Mouse (Mus musculus): ENCODE data around the gene Ifi35. TPM values are rescaled to one million over a fixed set of nuclear protein-coding genes. Genes with fewer than 3 reads are reported as not detected.

Gene Ifi35
- polyA plus RNA-seq (2012; rRNA removed), result 16.6 and 18.3 TPM in 2 replicates

GRCm38 (mm10) chr11:101448274-101448746, at the start of gene Ifi35:
TSS of gene Ifi35 (plus strand) at chr11:101448407.

GRCm38 (mm10) chr11:101417101-101417855, 30.9 kb upstream of the Ifi35 start, which contains the start of gene Aarsd1:
TSS of gene Aarsd1 (minus strand) at chr11:101417615.

GRCm38 (mm10) chr11:101424105-101424851, 23.9 kb upstream of the Ifi35 start, which contains the start of gene Gm27029:
TSS of gene Gm27029 (minus strand) at chr11:101424796.

GRCm38 (mm10) chr11:101424925-101425813, 23.0 kb upstream of the Ifi35 start, which contains the start of the genes Rundc1 and Ptges3l:
TSS of gene Rundc1 (plus strand) at chr11:101425085.
TSS of gene Ptges3l (minus strand) at chr11:101425333.

GRCm38 (mm10) chr11:101442127-101442693, 6.0 kb upstream of the Ifi35 start, which contains the start of gene Rpl27:
TSS of gene Rpl27 (plus strand) at chr11:101442298.

GRCm38 (mm10) chr11:101464211-101465100, 16.2 kb downstream of the Ifi35 start, which contains the start of gene Rnd2:
TSS of gene Rnd2 (plus strand) at chr11:101464999.

GRCm38 (mm10) chr11:101465869-101466551, 17.8 kb downstream of the Ifi35 start, which contains the start of gene Vat1:
TSS of gene Vat1 (minus strand) at chr11:101466230.

Other genes starting within 250 kb of the Ifi35 start
- gene Ezh1, start 221.9 kb upstream of the Ifi35 start, polyA plus RNA-seq (2012; rRNA removed), result 9.5 and 10.8 TPM in 2 replicates
- gene Ramp2, start 202.4 kb upstream of the Ifi35 start, polyA plus RNA-seq (2012; rRNA removed), result 28.0 and 40.4 TPM in 2 replicates
- gene Vps25, start 194.7 kb upstream of the Ifi35 start, polyA plus RNA-seq (2012; rRNA removed), result 72.1 and 77.8 TPM in 2 replicates
- gene Wnk4, start 187.8 kb upstream of the Ifi35 start, polyA plus RNA-seq (2012; rRNA removed), result 11.2 TPM in 2 replicates
- gene Cntd1, start 169.4 kb upstream of the Ifi35 start, polyA plus RNA-seq (2012; rRNA removed), result 0.04 and 0.05 TPM in 2 replicates
- gene Coa3, start 169.3 kb upstream of the Ifi35 start, polyA plus RNA-seq (2012; rRNA removed), result 322 and 371 TPM in 2 replicates
- 45.6 and 56.4 TPM in 2 replicates for gene Becn1, start 146.1 kb upstream of the Ifi35 start, polyA plus RNA-seq (2012; rRNA removed)
- gene Psme3, start 132.2 kb upstream of the Ifi35 start, polyA plus RNA-seq (2012; rRNA removed), result 15.1 and 19.9 TPM in 2 replicates
- 2.2 and 2.3 TPM in 2 replicates for gene Aoc2, start 123.3 kb upstream of the Ifi35 start, polyA plus RNA-seq (2012; rRNA removed)
- 10.8 and 13.3 TPM in 2 replicates for gene Aoc3, start 117.8 kb upstream of the Ifi35 start, polyA plus RNA-seq (2012; rRNA removed)
- not detected in 2 replicates for gene G6pc, start 80.8 kb upstream of the Ifi35 start, polyA plus RNA-seq (2012; rRNA removed)
- gene Aarsd1, start 30.8 kb upstream of the Ifi35 start, polyA plus RNA-seq (2012; rRNA removed), result 9.5 and 10.3 TPM in 2 replicates
- not detected in 2 replicates for gene Gm27029, start 23.6 kb upstream of the Ifi35 start, polyA plus RNA-seq (2012; rRNA removed)
- gene Rundc1, start 23.3 kb upstream of the Ifi35 start, polyA plus RNA-seq (2012; rRNA removed), result 15.6 and 17.9 TPM in 2 replicates
- gene Ptges3l, start 23.1 kb upstream of the Ifi35 start, polyA plus RNA-seq (2012; rRNA removed), result 2.6 and 3.7 TPM in 2 replicates
- gene Rpl27, start 6.1 kb upstream of the Ifi35 start, polyA plus RNA-seq (2012; rRNA removed), result 103 and 107 TPM in 2 replicates
- gene Rnd2, start 16.6 kb downstream of the Ifi35 start, polyA plus RNA-seq (2012; rRNA removed), result 7.1 and 8.6 TPM in 2 replicates
- 72.9 and 93.3 TPM in 2 replicates for gene Vat1, start 17.8 kb downstream of the Ifi35 start, polyA plus RNA-seq (2012; rRNA removed)
- 0.16 and 0.22 TPM in 2 replicates for gene Brca1, start 103.5 kb downstream of the Ifi35 start, polyA plus RNA-seq (2012; rRNA removed)
- 43.9 and 47.9 TPM in 2 replicates for gene Nbr1, start 103.7 kb downstream of the Ifi35 start, polyA plus RNA-seq (2012; rRNA removed)
- 8.0 TPM in 2 replicates for gene Tmem106a, start 133.8 kb downstream of the Ifi35 start, polyA plus RNA-seq (2012; rRNA removed)
- not detected in 2 replicates for gene Gm11634, start 150.8 kb downstream of the Ifi35 start, polyA plus RNA-seq (2012; rRNA removed)
- 8.7 TPM in 2 replicates for gene Rdm1, start 178.8 kb downstream of the Ifi35 start, polyA plus RNA-seq (2012; rRNA removed)
- gene Arl4d, start 217.1 kb downstream of the Ifi35 start, polyA plus RNA-seq (2012; rRNA removed), result 3.6 and 4.3 TPM in 2 replicates

All from stomach, adult 2 months (tissue).